Mouse (Mus musculus): ENCODE measurements around the gene Fto.

The Fto gene

DNA sequence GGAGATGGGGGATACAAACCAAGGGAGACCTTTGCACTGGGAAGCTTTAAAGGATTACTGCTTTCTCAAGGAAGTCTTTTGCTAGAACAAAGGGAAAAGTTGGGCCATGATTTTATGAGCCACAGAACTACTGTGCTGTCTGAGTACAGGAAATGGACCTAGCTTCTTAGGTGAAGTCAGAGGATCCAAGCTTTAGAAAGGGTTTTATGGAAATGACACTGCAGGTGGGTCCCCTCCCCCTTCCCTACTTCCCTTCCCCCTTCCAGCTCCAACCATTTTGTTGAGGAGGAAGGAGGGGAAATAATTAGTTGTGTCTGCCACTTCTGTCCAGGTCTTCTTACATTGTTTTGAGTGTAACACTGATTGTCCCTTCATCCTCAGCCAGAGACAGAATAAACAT is 182.7 kb downstream of the Fto start:
- no peak for DNase-seq (ENCODE audit: low read depth, low spot score)

DNA sequence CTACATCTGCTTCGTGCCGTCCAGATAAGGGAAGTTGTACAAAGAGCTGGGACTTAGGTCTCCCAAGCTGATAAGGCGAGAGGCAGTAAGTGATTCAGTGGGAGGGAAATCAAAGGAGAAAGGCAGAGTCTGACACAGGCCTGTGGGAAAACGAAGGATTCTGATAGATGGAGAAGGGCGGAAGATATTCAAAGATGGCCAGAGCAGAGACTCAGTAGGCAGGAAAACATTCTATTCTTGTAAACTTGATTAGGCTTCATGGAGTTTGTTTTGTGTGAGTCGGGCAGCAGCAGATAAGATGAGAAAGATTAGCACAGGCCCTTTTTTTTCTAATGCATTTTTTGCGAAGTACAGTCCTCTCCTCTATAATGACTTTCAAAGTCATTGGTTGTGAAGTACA is 183.6 kb downstream of the Fto start:
- DNase-seq (ENCODE audit: low read depth, low spot score) = no peak

DNA sequence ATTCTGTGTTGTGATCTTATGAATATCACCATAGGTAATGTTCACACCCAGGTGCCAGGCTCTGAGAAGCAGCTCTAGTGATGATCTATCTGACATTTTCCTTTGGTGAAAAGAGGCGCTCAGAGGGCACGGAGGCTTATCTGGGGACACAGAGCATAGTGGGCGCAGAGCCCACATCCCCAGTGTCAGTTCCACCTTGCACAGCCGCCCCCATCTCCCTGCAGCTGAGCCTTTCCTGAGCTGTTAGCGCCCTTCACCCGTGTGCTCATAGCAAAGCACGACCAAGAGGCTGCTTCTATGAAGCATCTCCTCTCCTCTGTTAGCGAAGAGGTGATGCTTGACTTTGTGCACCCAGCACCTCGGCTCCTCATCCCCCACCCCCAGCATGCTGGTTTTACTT is 185.3 kb downstream of the Fto start:
- no peak for DNase-seq (ENCODE audit: low read depth, low spot score)

DNA sequence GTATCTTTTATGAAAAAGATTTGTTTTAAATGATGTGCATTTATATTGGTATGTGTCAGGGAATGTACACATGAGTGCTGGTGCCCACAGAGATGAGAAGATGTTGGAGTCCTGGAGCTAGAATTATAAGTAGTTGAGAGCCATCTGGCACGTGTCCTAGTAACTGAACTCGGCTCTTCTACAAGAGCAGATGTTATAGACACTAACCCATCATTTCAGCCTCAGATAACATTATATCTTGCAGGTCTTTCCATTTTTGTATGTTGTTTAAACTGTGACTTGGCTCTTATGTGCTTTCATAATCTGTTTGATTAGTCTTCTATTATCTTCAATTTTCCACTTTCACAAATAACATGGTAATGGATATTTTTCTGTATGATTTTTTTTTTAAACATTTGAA is 186.0 kb downstream of the Fto start:
- no peak for DNase-seq (ENCODE audit: low read depth, low spot score)

DNA sequence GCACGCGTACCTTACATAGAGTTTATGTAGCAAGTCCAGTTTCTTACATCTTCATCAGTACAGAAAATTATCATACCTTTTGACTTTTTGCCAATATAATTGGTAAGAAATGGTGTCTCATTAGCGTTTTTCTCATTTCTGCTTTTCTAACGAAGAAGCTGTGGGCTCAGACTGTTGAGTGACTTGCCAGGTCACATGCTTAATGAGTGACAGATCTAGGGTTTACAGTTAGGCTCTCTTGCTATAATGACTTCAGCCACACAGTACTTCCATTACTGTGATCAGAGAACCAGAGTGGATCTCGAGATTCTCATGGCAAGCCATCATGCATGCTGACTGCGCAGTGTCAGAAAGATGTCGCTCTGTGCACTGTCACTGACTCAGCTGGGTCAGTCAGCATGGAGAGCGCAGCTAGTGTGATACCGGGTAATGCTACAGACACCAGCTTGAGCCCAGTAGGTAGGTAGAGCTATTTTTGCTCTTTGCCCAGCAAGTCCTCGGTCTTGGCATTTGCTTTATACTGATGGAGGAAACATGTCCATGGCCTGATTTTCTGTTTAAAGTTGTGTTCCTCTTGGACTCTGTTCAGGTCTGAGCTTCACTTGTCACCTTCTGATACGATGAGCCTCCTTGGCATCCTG is 188.8 kb downstream of the Fto start:
- no peak for DNase-seq (ENCODE audit: low read depth, low spot score)

DNA sequence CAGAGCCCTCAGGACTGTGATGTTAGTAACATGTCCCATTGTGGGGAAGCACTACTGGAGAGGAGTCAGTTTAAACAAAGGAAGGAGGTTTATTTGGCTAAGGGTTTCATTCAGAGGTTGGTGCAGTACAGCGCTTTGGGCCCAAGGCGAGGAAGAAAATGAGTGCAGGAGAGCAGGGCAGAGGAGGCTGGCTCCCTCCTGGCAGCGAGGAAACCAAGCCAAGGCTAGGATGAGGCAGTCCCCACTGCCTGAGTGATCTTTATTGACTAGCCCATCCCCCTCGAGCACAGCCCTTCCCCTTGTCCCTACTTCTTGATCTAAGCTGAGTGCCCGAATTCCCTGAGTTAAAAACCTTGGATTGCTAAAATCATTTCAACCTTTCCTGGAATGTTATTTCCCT is 189.5 kb downstream of the Fto start:
- DNase-seq (ENCODE audit: low read depth, low spot score) = no peak

DNA sequence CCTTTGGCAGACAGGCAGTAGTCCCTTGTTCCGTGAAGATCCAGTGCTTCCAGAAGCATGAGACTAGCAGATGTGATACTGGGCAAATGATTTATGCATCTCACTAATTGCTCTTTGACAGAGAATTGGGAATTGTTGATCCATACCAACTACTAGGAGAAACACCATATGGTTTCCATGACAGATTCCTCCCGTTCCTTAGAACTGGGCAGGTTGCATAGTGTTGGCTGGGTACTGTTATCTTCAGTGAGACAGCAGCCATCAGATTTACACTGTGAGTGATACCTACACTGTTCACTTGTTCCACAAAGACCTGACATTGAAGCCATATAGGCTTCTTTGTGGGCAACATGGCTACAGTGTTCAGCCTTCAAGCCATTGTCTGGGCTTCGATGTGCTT is 191.0 kb downstream of the Fto start:
- DNase-seq (ENCODE audit: low read depth, low spot score) = no peak

DNA sequence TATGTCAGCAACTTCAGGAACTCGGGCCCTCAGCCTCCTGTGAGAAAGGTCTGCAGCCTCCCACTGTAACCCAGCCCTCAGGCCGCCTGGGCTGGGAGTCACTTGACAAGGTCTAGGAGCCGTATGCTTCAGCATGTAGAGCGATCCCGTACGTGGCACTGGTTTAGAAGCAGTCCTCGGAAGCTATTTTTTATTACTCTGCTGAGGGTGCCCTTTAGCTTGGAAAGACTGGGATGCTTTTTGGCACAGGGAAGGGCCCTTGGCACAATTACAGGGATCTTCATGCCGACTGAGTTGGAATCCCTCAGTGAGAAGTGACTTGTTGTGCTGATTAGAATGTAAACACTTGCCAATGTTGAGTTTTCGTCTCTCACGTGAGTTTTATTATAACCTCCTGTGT is 191.6 kb downstream of the Fto start:
- DNase-seq (ENCODE audit: low read depth, low spot score) = no peak

DNA sequence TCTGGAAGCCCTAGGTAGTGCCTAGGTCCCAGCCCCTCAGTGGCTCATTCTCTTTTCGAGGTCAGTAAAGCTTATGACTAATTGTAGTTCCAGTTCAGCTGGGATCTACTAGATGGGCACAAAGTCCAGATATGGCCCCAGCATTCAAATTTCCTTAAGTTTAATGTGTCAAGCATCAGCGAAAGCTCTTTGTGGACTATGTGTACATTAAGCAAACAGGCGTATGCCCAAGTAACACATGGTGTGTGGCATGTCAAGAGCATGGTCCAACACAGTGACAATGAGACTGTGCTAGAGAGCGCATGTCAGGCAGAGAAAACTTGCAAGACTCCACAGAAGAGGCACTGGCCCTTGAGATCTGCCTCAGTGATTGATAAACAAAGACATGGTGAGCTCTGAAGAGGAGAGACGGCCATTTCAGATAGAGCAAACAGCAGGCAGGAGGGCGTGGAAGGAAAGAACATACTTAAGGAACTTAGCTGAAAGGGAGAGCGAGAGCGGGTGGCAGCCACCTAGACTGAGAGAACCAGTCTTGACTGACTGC is 192.2 kb downstream of the Fto start:
- no peak for DNase-seq (ENCODE audit: low read depth, low spot score)

DNA sequence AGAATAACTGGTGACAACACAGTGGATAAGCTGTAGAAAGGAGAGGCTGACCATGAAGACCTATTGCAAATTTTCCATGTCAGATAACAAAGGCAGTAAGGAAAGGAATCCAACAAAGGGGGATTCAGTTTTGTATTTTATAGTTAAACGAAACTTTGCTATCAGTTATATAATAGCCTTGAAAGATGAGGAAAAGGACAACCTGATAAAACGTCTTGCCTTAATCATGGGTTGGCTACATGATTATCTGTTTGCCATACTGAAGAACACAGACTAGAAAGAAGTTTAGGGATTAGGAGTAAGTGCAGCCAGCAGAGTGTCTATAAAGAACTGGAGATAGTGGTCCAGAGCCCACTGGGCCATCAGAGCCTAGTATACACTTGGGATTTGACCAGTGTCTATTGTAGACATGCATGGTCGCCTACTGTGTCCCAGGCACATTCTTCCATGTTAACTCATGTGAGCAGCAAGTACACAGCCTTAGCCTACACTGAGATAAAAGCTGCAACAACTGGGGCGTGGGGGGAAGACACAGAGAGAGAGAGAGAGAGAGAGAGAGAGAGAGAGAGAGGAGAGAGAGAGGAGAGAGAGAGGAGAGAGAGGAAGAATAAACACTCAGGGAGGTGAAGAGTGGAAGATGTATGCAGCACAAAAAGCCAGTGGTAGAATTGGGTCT is 192.8 kb downstream of the Fto start:
- no peak for DNase-seq (ENCODE audit: low read depth, low spot score)

DNA sequence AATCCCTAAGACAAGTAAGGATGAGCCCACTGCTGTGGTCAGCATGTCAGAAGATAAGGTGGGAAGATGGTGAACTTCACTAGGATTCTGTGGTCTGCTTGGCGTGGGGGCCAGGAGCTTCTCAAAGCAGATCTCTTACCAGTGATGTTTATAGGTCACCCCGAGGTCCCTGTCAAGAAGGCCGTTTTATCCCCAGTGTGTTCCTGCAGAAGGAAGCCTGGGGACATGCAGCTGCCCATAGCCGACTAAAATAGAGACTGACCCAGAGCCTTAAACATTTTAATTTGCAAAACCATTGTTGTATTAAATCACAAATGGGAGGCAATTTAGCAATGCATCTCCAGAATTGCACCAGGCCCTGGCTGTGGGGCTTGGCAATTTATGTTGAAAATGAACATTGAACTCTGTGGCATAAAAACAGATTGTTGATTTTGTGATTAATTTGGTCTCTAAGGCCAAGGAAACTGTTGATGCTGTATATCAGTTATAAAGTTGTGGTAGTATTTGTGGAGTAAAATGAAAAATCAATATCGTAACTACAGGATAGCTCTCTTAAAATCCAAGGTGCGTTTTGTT is 193.4 kb downstream of the Fto start:
- no peak for DNase-seq (ENCODE audit: low read depth, low spot score)

DNA sequence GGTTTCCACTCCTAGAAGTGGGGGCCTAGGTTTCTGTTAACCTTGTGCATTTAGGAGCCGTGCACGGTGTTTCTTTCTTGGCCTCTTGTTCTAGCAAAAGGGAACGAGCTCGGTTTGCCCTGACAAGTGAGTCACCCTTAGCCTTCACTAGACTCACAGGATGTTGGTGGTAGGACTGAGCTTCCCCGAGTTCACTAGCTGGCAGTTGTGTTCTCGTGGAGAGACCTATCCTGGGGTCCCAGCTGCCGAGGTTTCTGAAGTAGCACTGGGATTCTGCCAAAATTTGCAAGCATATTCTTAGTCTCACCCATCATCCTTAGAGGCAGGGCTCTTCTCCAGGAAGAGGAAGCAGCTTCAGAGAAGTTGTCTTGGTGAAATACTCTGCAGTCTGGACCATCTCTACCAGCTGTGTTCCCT is 194.4 kb downstream of the Fto start:
- no peak for DNase-seq (ENCODE audit: low read depth, low spot score)

DNA sequence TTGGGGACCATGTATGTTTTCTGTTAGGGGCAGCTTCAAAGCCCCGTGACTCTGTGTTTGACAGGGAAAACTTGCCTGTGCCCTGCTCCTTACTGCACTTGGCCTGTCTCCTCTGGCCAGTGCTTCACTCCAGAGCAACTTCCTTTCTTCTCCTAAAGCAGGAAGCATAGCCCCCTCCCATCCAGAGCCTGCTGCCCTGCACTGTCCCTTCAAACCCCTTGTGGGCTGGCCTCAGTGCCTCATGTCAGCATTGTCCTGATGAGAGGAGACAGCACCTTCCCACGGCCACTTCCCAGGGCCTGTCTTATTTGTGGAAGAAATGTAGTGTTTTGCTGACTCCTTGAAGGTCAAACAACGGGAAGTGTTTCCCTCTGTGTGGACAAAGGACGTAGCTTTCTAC is 195.0 kb downstream of the Fto start:
- DNase-seq (ENCODE audit: low read depth, low spot score) = no peak

DNA sequence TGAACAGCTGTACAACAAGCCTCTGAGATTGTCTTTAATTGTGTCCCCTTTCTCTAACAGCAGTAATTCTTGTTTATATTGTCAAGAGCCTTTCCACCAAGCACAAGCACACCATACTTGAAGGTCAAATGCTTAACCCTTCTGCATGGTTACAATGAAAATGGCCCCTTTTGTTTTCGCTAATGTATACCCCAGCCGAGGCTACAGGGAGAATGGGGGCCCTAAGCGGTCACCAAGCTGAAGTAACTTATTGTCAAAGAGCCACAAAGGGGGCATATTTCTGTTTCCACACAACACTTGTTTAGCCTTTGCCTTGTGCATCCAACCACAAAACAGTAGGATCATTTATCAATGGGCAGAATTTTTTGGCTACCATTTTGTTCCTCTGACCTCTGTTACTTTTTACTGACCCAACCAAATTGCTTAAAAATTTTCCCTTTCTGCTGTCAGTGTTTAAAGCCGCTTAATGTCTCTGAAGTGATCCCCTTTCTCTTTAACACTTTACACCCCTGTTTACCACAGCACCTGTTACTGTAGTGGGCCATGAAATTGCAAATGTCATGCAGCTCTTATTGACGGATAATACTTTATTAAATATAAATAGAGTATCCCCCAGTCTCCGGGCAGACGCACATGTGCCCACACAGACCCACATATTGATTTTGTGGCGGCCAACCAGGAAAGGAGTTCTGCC is 196.0 kb downstream of the Fto start:
- DNase-seq (ENCODE audit: low read depth, low spot score) = no peak

DNA sequence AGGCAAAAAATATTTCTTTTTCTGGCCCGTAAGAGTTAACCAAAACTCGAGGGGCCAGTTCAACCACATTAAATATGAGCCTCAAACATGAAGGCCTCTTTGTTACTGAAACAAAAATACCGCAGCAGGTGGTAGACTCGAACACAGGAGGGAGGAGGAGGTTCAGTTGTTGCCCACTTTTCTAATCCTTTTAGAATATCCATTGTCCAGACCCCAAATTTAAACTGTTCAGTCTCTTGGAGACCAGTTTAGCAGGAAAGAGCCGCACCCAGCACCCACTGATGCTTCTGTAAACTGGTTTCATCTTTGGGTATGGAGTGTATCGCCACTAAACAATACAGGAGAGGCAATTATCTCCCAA is 196.6 kb downstream of the Fto start:
- no peak for DNase-seq (ENCODE audit: low read depth, low spot score)

DNA sequence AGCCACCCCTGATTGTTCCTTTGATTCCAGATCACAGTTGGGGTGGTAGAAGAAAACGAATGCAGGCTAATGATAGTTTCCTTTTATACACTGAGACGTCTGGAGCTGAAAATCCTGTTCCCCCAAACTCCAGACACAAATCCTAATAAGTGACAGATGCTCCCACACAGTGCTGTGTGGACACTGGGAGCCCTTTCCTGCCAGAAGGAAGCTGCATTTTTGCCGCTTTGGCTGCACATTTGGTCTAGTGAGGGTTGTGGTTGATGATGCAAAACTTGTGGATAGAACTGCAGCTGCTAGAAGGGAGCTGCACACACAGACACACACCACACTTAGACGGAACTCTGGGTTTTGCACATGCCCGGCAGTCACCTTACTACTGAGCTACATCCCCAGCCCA is 197.4 kb downstream of the Fto start:
- DNase-seq (ENCODE audit: low read depth, low spot score) = no peak

DNA sequence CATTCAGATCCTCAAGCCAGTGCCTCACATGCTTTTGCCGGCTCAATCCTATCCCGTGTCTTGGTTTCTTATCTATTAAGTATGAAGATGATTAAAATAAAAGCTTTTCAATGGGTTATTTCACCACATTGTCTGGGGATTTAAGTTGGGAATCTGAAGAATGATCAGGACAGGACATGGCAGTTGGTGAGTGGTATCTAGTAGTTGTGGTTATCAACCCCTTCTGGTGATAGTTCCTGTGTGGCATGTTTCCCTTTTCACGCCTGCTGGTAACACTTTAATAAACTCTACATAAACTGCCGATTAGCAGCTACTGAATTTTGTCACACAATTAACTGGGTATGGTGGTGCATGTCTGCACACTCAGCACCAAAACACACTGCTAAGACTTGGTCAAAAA is 198.6 kb downstream of the Fto start:
- no peak for DNase-seq (ENCODE audit: low read depth, low spot score)

DNA sequence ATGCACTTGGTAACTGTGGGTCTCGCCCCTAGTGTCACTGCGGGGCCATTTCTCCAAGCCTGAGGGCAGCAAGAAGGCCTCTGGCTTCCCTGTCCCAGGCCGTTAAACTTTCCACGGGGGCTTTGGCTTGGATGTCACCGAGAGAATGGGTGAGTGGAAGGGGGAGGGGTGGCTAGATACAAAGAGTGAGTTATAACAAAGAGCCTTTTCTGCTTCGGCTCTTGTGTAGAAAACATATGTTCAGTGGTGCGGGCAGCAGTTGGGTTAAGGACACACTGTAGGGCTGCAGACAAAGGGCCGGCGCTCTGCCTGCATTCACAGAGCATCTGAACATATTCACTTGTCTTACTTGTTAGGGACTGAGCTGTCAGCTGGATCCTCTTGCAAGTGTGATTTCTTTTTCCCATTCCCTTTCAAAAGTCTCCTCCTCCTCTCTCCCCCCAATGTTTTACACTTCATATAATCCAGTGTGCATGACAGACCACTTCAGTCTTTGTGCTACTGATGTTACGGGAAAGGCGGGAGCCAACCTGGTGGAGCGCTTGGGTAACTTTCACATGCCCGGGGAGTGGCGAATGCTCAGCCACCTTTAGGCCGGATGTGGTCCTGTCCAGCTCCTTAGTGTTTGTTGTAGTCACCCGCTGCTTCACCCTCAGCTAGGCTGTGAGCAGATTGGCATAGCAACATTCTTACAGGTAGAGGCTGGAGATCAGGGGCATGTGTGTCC is 201.6 kb downstream of the Fto start:
- DNase-seq (ENCODE audit: low read depth, low spot score) = no peak

DNA sequence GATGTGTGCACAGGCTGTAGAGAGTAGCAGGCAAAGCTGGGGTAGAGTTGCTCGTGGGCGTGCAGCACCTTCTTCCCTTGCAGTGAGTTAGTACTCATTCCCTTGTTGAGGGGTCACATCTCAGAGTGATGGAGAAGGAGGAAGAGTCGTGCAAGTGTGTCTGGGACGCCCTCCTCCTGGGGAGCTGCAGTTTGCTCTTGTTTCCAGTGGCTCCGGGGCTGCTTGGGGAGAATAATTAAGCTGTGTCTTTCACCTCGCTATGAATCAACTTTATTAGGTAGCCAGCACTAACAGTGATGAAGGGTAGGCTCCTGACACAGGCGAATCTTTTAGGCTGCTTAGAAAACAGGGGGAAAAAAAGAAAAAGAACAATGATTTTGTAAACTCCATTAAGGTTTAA is 203.1 kb downstream of the Fto start:
- no peak for DNase-seq (ENCODE audit: low read depth, low spot score)

DNA sequence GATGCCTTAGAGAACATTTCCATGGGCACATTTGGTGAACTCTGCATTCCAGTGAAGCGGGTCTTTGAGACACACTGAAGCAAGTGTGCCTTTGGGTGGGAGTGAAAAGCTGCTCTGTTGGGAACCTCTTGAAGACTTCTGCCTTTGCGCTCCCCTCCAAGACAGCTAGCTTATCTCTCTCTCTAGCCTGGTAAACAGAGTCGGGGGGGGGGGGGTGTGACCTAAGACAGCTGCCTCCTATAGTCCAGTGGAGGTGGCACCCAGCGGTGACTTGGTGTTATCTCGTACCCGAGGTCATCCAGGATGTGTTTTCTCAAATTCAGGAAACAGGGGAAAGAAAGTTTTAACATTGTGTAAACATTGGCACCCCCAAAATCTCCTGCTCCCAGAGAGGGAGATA is 204.8 kb downstream of the Fto start:
- DNase-seq (ENCODE audit: low read depth, low spot score) = no peak

DNA sequence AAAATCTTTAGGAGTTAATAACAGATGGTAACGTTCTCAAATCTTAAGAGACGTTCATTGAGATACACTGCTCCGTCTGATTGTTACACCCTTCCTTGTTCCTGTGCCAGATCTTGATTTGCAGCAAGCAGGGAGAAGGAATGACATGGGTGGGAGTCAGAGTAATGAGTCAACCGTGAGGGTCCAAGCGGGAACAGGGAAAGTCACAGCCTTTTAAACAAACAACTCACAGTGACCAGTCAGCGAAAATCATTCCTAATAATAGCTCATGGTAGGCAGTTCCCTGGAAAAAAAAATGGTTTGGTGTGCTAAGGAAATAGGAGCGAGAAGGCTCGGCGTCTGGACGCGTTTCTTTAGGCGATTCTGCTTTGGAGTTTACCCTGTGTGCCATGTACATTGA is 208.9 kb downstream of the Fto start:
- DNase-seq (ENCODE audit: low read depth, low spot score) = no peak
